Mouse (Mus musculus) MEL (cell line): ENCODE results near the gene Miga2. TPM values are rescaled to one million over a fixed set of nuclear protein-coding genes. Genes with fewer than 3 reads are reported as not detected.

Experiments used
- DNase-seq: peaks from one replicate; pipeline ENCODE4 v3.0.0; 2011; ENCODE audit warnings: low read depth, low spot score
- H3K27ac ChIP-seq: 2 replicates; pipeline ENCODE4 v1.5.1; 2012; ENCODE audit warnings: low read depth, mild to moderate bottlenecking, control low read depth, low read length, moderate library complexity; ENCODE audit not compliant: control insufficient read depth
- H3K27me3 ChIP-seq, 2 experiments: fragments of 150-350 bp in 1 of 2; sonication (generic) in 1 of 2; 2 replicates each; pipeline ENCODE4 v1.6.1; 2012; ENCODE audit warnings: low read length in 2 of 2, mild to moderate bottlenecking in 2 of 2, improper control_type of control experiment in 1 of 2, moderate library complexity in 1 of 2; ENCODE audit not compliant: insufficient read depth in 2 of 2, control insufficient read depth in 1 of 2
- H3K36me3 ChIP-seq, 2 experiments: 2 replicates each; pipeline ENCODE4 v1.6.1; 2012 to 2014; ENCODE audit warnings: low read length in 2 of 2, improper control_type of control experiment in 1 of 2, inconsistent platforms in 1 of 2, mild to moderate bottlenecking in 1 of 2; ENCODE audit not compliant: insufficient read depth in 2 of 2, control insufficient read depth in 1 of 2
- H3K4me1 ChIP-seq, 2 experiments: fragments of 150-350 bp in 1 of 2; sonication (generic) in 1 of 2; 2 replicates each; pipeline ENCODE4 v1.6.1; 2012; ENCODE audit warnings: low read length in 2 of 2, improper control_type of control experiment in 1 of 2, mild to moderate bottlenecking in 1 of 2; ENCODE audit not compliant: insufficient read depth in 2 of 2, control insufficient read depth in 1 of 2
- H3K4me3 ChIP-seq, 2 experiments: fragments of 150-350 bp in 1 of 2; sonication (generic) in 1 of 2; 2 replicates each; pipeline ENCODE4 v1.5.1; 2012; ENCODE audit warnings: low read depth in 2 of 2, low read length in 2 of 2, mild to moderate bottlenecking in 2 of 2, moderate library complexity in 2 of 2, control low read depth in 1 of 2, improper control_type of control experiment in 1 of 2; ENCODE audit not compliant: control insufficient read depth in 1 of 2, insufficient read depth in 1 of 2
- H3K79me2 ChIP-seq: 2 replicates; pipeline ENCODE4 v1.6.1; 2012; ENCODE audit warnings: mild to moderate bottlenecking, low read length, moderate library complexity; ENCODE audit not compliant: control insufficient read depth, poor library complexity, insufficient read depth
- H3K9ac ChIP-seq: 2 replicates; pipeline ENCODE4 v1.6.1; 2012; ENCODE audit warnings: low read depth, mild to moderate bottlenecking, control low read depth, low read length, moderate library complexity; ENCODE audit not compliant: control insufficient read depth, poor library complexity, severe bottlenecking
- H3K9me3 ChIP-seq: fragments of 150-350 bp; sonication (generic); replicated peaks from 2 replicates; pipeline ENCODE4 v1.6.1; 2012; ENCODE audit warnings: mild to moderate bottlenecking, low read length, improper control_type of control experiment, moderate library complexity; ENCODE audit not compliant: insufficient read depth
- CTCF ChIP-seq, 3 experiments: IDR thresholded peaks in 2 of 3; conservative IDR thresholded peaks in 1 of 3; 2 replicates each; pipeline ENCODE4 v1.5.1; 2011 to 2012; ENCODE audit warnings: low read length in 3 of 3, low read depth in 2 of 3, mild to moderate bottlenecking in 2 of 3, improper control_type of control experiment in 1 of 3, inconsistent platforms in 1 of 3, mixed read lengths in 1 of 3, moderate library complexity in 1 of 3; ENCODE audit not compliant: control insufficient read depth in 1 of 3, insufficient read depth in 1 of 3, poor library complexity in 1 of 3, severe bottlenecking in 1 of 3
- E2F4 ChIP-seq: IDR thresholded peaks from 2 replicates; pipeline ENCODE4 v1.6.1; 2011; ENCODE audit warnings: low read depth, low read length, improper control_type of control experiment, borderline replicate concordance
- HCFC1 ChIP-seq: IDR thresholded peaks from 2 replicates; pipeline ENCODE4 v1.6.1; 2012; ENCODE audit warnings: low read depth, mild to moderate bottlenecking, inconsistent platforms, low read length, improper control_type of control experiment, moderate library complexity
- MAX ChIP-seq: IDR thresholded peaks from 2 replicates; pipeline ENCODE4 v1.6.1; 2011; ENCODE audit warnings: low read length, improper control_type of control experiment
- MEF2A ChIP-seq: IDR thresholded peaks from 2 replicates; pipeline ENCODE4 v1.6.1; 2014; ENCODE audit warnings: low read depth, mild to moderate bottlenecking, inconsistent platforms, low read length, improper control_type of control experiment; ENCODE audit not compliant: poor library complexity, insufficient replicate concordance, severe bottlenecking; ENCODE audit errors: extremely low read depth
- POLR2A ChIP-seq, 2 experiments: IDR thresholded peaks; 2 replicates each; pipeline ENCODE4 v1.6.1; 2011 to 2012; ENCODE audit warnings: low read length in 2 of 2, mild to moderate bottlenecking in 2 of 2, control low read depth in 1 of 2, improper control_type of control experiment in 1 of 2, low read depth in 1 of 2, moderate library complexity in 1 of 2; ENCODE audit not compliant: control insufficient read depth in 1 of 2, insufficient read depth in 1 of 2, poor library complexity in 1 of 2
- RAD21 ChIP-seq: IDR thresholded peaks from 2 replicates; pipeline ENCODE4 v1.6.1; 2011; ENCODE audit warnings: mild to moderate bottlenecking, low read depth, low read length, improper control_type of control experiment
- RCOR1 ChIP-seq: IDR thresholded peaks from 2 replicates; pipeline ENCODE4 v1.6.1; 2012; ENCODE audit warnings: low read depth, mild to moderate bottlenecking, inconsistent platforms, low read length, improper control_type of control experiment
- SMC3 ChIP-seq: IDR thresholded peaks from 2 replicates; pipeline ENCODE4 v1.6.1; 2011; ENCODE audit warnings: low read depth, low read length, improper control_type of control experiment
- USF2 ChIP-seq, 2 experiments: IDR thresholded peaks; 2 replicates each; pipeline ENCODE4 v1.6.1; 2011 to 2012; ENCODE audit warnings: improper control_type of control experiment in 2 of 2, low read length in 2 of 2, borderline replicate concordance in 1 of 2, inconsistent platforms in 1 of 2, low read depth in 1 of 2, mild to moderate bottlenecking in 1 of 2; ENCODE audit not compliant: insufficient read depth in 1 of 2
- ZMIZ1 ChIP-seq: IDR thresholded peaks from 2 replicates; pipeline ENCODE4 v1.6.1; 2012; ENCODE audit warnings: low read depth, mild to moderate bottlenecking, inconsistent platforms, low read length, improper control_type of control experiment, moderate library complexity
- polyA plus RNA-seq, 2 experiments: library from polyadenylated mRNA; stranded (reverse) in 1 of 2; unstranded in 1 of 2; fragments of >175 nt in 1 of 2; fragments of >200 nt in 1 of 2; gene quantifications; 2 replicates each; pipeline versions ENCODE4 v1.2.1 to v1.2.4; 2012; ENCODE audit warnings: low replicate concordance in 2 of 2, low read depth in 1 of 2; ENCODE audit not compliant: insufficient read length in 2 of 2, insufficient read depth in 1 of 2, missing spikeins in 1 of 2
- total RNA-seq: library from RNA; depleted of rRNA; stranded (reverse); fragments of 300-350 nt; gene quantifications from 2 replicates; pipeline ENCODE4 v1.2.3, GENCODE M21; 2012

The Miga2 gene
- total and polyA plus RNA-seq, 3 experiments, result 20.3 to 25.8 TPM; not detected in 1

GRCm38 (mm10) chr2:30408452-30409100, 44.5 kb downstream of the Miga2 start:
- H3K9me3 ChIP-seq, result no peaks in the 10 kb centered on the region
- no peak overlapping the region for H3K4me3 ChIP-seq
- H3K27me3 ChIP-seq, result no peaks in the 10 kb centered on the region
- no peak overlapping the region for H3K27ac ChIP-seq
- no peaks in the 10 kb centered on the region for H3K79me2 ChIP-seq
- H3K4me1 ChIP-seq, result no peaks in the 10 kb centered on the region
- no peak overlapping the region for H3K9ac ChIP-seq
- H3K36me3 ChIP-seq, result peaks cover 0 to 3% of the 10 kb centered on the region in 2 experiments; a peak in 2 of 4 replicates
- TF ChIP-seq POLR2A (IDR thresholded peaks at IDR 0.05; ENCODE audit: control insufficient read depth in 1 of 2, insufficient read depth in 1 of 2, low read depth in 1 of 2, low read length in 2 of 2, poor library complexity in 1 of 2), result no peak
- TF ChIP-seq RAD21, result no peak
- TF ChIP-seq USF2 (IDR thresholded peaks at IDR 0.05; ENCODE audit: borderline replicate concordance in 1 of 2, insufficient read depth in 1 of 2, low read depth in 1 of 2, low read length in 2 of 2), result no peak
- TF ChIP-seq MAX, result no peak
- TF ChIP-seq MEF2A, result no peak
- no peak for TF ChIP-seq E2F4
- no peak for TF ChIP-seq SMC3
- no peak for TF ChIP-seq ZMIZ1
- TF ChIP-seq HCFC1, result no peak
- TF ChIP-seq RCOR1, result no peak
- no peak for TF ChIP-seq CTCF (IDR thresholded peaks at IDR 0.05 in 2 of 3, conservative IDR thresholded peaks at IDR 0.05 in 1 of 3; ENCODE audit: control insufficient read depth in 1 of 3, insufficient read depth in 1 of 3, low read depth in 2 of 3, low read length in 3 of 3, poor library complexity in 1 of 3, severe bottlenecking in 1 of 3)
- DNase-seq, result no peak

- H3K36me3 ChIP-seq, result peaks cover 0 to 3% of the 10 kb centered on the region in 2 experiments; a peak in 2 of 4 replicates
- DNase-seq, result no peak
- no peaks in the 10 kb centered on the region; the same call in 1 of the 2 replicates for H3K79me2 ChIP-seq
- no peak overlapping the region for H3K4me3 ChIP-seq
- no peak overlapping the region for H3K27ac ChIP-seq
- no peaks in the 10 kb centered on the region for H3K27me3 ChIP-seq
- H3K9ac ChIP-seq, result no peak overlapping the region
- TF ChIP-seq USF2 (IDR thresholded peaks at IDR 0.05; ENCODE audit: borderline replicate concordance in 1 of 2, insufficient read depth in 1 of 2, low read depth in 1 of 2, low read length in 2 of 2), result no peak
- no peaks in the 10 kb centered on the region for H3K9me3 ChIP-seq
- H3K4me1 ChIP-seq, result peaks cover 3 to 5% of the 10 kb centered on the region in 2 experiments; a peak in 3 of 4 replicates
These were observed 45.6 kb downstream of the Miga2 start for GRCm38 (mm10) chr2:30409454-30410176.
